Mouse (Mus musculus): Measurements from ENCODE around the gene Polr2m. TPM values are rescaled to one million over a fixed set of nuclear protein-coding genes. Genes with fewer than 3 reads are reported as not detected.
"Not testable (repeated sequence)": the region's sequence is repeated elsewhere in the genome, so short reads cannot be mapped to it uniquely, and the experiment has no call there.

Gene Polr2m
- total RNA-seq (2015; ENCODE audit: low replicate concordance) (28.1 and 33.9 TPM in 2 replicates), total RNA-seq (2017; ENCODE audit: low replicate concordance) (31.2 and 47.0 TPM in 2 replicates)

- ATAC-seq (replicated peaks; ENCODE audit: low FRiP score, poor library complexity, severe bottlenecking) = peak; percentile 94
Observed at GRCm38 (mm10) chr9:71485475-71486094, at the start of gene Polr2m. Polr2m (minus strand) TSS chr9:71485935.

GRCm38 (mm10) chr9:71535036-71535435, 49.3 kb upstream of the Polr2m start:
- ATAC-seq (replicated peaks; ENCODE audit: low FRiP score, poor library complexity, severe bottlenecking) = no peak

- no peak for ATAC-seq (replicated peaks; ENCODE audit: low FRiP score, poor library complexity, severe bottlenecking)
Observed at GRCm38 (mm10) chr9:71529960-71530359, 44.2 kb upstream of the Polr2m start.

- ATAC-seq (replicated peaks; ENCODE audit: low FRiP score, poor library complexity, severe bottlenecking) = no peak
Observed at GRCm38 (mm10) chr9:71527438-71527837, 41.7 kb upstream of the Polr2m start.

DNA sequence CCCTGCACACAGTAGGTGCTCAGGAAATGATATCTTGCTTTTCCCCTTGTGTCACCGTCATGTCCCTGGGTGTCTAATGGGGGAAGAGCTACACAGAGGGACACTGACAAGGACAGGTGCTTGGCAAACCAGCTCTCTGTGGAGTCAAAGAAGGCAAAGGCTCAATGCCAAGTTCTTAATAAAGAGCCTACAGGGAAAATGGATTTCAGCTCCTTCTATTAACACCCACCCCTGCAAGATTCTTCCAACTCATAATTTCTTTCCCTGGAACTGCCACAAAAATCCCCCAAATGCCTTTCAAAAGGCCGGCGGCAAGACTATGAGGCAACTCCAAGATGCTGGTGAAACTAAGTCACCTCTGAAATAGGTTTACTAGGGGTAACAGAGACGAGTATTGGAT, 38.2 kb upstream of the Polr2m start:
- ATAC-seq (replicated peaks; ENCODE audit: low FRiP score, poor library complexity, severe bottlenecking) = no peak

DNA sequence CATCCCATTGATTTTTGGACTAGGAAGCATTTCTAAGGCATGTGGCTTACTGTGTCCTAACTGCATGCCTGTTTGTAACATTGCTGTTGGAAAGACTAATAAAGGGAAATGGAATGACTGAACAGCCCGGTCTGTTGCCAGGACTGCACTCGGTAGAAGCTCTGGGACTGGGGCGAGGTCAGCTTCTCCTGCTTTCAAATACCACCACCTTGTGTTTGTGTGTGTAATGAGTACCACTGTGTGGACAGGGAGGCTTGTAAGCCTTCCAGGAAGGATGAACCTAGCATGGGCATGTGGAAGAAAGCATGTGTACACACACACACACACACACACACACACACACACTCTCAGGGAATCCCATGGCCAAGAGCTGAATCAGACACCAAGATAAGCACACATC, 34.1 kb upstream of the Polr2m start:
- no peak for ATAC-seq (replicated peaks; ENCODE audit: low FRiP score, poor library complexity, severe bottlenecking)

- no peak for ATAC-seq (replicated peaks; ENCODE audit: low FRiP score, poor library complexity, severe bottlenecking)
Observed at GRCm38 (mm10) chr9:71517487-71517886, 31.8 kb upstream of the Polr2m start.

DNA sequence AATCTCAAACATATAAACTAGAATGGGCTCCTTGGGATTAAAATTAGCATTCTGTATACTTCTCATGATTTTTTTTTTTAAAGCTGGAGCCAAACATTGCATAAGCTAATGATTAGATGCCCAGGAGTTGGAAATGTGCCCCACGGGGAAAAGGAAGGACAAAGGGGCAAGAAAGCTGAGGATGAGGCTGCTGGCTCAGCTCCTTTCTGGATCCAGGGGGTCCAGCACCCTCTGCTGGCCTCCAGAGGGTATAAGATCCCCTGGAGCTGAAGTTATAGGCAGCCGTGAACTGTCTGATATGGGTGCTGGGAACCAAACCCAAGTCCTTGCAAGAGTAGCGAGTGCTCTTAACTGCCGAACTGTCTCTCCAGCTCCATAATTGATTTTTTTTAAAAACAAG, 30.1 kb upstream of the Polr2m start:
- ATAC-seq (replicated peaks; ENCODE audit: low FRiP score, poor library complexity, severe bottlenecking) = no peak

- no peak for ATAC-seq (replicated peaks; ENCODE audit: low FRiP score, poor library complexity, severe bottlenecking)
Observed at GRCm38 (mm10) chr9:71513566-71513965, 27.8 kb upstream of the Polr2m start.

DNA sequence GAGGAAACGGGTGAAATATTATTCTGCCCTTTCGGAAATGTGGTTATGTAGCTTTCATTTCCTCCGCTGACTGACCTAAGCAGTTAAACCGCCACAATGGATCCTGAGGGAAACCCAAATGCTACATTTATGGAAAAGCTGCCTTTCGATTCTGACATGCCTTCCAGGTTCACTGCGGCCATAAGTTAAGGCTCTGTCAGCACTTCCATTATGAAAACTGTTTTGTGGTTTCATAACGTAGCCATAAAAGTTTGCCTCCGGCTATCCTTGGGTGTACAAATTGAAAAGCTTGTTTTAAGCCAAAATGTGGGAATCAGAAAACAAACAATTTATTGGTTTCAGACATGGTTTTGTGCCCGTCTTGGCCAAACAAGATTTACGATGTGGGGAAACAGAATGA, 27.2 kb upstream of the Polr2m start:
- no peak for ATAC-seq (replicated peaks; ENCODE audit: low FRiP score, poor library complexity, severe bottlenecking)

DNA sequence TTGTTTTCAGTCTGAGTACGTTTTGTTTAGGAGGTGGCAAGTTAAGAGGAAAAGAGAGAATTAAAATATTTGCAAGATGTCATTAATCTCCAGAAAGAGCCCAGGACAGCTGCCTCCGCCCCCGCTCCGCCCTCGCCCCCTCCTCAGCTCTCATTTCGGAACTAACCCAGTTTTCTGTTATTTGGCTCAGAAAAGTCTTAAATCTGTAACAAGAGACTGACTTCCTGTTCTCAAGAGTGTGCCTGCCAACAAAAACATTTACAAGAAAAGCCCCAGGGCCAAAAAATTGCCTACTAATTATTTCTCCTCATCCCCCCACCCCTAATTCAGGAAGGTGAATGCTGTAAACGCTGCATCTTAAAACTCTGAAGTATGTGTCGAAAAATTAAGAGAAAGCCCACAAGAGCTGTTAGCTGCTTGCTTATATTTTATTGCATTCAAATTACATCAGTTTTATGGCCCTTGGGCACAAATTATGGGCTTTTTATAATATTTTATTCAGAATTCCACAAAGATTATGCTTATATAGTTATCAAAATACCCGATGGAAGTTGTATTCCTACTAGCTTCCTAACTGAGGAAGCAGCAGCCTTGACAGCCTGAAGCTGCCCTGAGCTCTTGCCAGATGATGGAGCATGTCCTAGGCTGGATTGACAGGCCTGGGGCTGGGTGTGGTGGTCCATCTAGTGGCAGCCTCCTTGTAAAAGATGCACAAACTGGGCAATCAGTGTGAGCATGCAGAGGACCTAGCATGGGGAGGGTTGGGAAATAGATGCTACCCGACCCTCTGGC, 12.9 kb upstream of the Polr2m start:
- ATAC-seq (replicated peaks; ENCODE audit: low FRiP score, poor library complexity, severe bottlenecking) = no peak

GRCm38 (mm10) chr9:71496637-71497036, 10.9 kb upstream of the Polr2m start:
- ATAC-seq (replicated peaks; ENCODE audit: low FRiP score, poor library complexity, severe bottlenecking) = 0 out of 2 replicates have a peak, but pooled peaks have one; percentile 6

- ATAC-seq (replicated peaks; ENCODE audit: low FRiP score, poor library complexity, severe bottlenecking) = no peak
Observed at GRCm38 (mm10) chr9:71493771-71494170, 8.0 kb upstream of the Polr2m start.

DNA sequence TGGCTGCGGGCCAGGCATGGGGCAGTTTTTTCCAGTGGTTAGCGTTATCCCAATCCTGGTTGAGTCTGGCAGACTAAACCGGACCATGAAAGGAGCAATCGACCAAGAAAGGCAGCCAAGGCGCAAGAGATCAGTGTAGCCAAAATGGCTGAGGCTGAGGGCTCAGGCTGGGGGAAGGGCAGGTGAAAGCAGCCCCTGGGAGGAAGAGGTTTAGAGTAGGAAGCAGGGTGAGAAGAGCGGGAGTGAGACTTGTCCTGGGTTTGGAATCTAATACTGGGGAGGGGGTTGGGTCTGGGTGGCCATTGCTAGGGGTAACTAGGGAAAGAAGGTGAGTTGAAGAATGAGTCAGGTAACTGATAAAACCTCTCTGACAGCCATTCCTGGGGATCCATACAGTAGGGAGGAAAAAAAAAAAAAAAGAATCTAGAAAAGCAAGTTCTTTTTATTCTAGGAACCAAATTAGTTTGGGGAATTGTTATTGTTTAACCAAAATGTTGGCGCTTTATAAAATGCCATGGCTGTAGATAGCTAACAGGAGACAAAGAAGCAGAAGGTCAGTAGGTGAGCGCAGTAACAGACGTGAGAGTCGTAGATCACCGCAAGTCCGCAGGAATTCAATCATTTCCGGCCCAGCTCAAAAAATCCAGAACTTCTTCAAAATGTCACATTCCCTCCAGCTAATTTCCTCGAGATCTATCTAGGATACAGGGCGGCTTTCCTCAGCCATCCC, 6.7 kb upstream of the Polr2m start:
- no peak for ATAC-seq (replicated peaks; ENCODE audit: low FRiP score, poor library complexity, severe bottlenecking)

- no peak for ATAC-seq (replicated peaks; ENCODE audit: low FRiP score, poor library complexity, severe bottlenecking)
Observed at GRCm38 (mm10) chr9:71490076-71490475, 4.3 kb upstream of the Polr2m start.

GRCm38 (mm10) chr9:71486127-71486526, 392 bp upstream of the Polr2m start:
- no peak for ATAC-seq (replicated peaks; ENCODE audit: low FRiP score, poor library complexity, severe bottlenecking)

DNA sequence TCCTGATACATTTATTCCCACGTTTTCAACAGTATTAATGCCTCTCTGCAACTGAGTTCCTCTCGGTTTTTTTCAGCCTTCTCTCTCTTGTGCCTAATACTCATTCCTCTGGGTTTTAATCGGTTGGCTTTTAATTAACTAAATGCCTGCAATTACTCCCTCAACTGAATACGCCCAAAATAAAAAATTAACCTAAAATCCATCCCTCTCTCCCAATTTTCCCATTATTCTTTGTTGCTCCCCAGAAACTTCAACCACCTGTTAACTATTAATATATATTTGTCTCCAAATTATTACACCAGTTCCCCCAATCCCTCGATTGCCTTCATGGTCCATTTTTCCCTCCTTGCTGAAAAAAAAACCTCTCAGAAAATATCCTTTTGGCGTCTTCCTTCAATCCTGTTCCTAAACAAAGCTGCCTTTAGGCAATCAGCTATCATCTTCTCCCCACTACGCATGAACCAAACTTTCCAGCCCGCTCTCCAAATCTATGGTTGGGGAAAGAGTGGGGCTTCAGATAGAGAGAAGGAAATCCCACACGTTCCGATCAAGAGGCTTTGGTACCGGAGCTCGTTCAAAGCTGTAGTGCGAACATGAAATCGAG, 762 bp downstream of the Polr2m start:
- no peak for ATAC-seq (replicated peaks; ENCODE audit: low FRiP score, poor library complexity, severe bottlenecking)

GRCm38 (mm10) chr9:71483872-71484271, 1.9 kb downstream of the Polr2m start:
- not testable (repeated sequence) for ATAC-seq (replicated peaks; ENCODE audit: low FRiP score, poor library complexity, severe bottlenecking)

DNA sequence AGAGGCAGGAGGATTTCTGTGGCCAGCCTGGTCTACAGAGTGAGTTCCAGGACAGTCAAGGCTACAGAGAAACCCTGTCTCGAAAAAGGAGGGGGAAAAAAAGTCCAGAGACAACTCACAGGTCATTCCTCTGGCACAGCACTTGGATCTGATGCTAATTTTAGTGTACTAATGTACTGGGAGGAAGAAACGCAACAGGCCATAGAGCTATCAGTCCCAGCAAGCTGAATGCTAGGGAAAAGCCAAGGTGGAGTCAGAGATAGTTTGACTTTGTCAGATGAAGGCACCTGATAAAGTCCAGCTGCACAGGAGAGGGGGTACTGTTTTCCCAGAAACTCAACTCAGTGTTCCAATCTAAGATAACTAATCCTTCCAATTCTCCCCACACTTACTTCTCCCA, 5.4 kb downstream of the Polr2m start:
- ATAC-seq (replicated peaks; ENCODE audit: low FRiP score, poor library complexity, severe bottlenecking) = no peak

GRCm38 (mm10) chr9:71479413-71479812, 6.3 kb downstream of the Polr2m start:
- no peak for ATAC-seq (replicated peaks; ENCODE audit: low FRiP score, poor library complexity, severe bottlenecking)
